Mouse (Mus musculus) R1 (cell line): ENCODE results near the gene Ahcy.
"Not testable (repeated sequence)": the region's sequence is repeated elsewhere in the genome, so short reads cannot be mapped to it uniquely, and the experiment has no call there.

ENCODE experiments used
- DNase-seq: peaks from one replicate; pipeline ENCODE4 v3.0.0-alpha.2; 2018; ENCODE audit warnings: low read depth, low spot score

The Ahcy gene

DNA sequence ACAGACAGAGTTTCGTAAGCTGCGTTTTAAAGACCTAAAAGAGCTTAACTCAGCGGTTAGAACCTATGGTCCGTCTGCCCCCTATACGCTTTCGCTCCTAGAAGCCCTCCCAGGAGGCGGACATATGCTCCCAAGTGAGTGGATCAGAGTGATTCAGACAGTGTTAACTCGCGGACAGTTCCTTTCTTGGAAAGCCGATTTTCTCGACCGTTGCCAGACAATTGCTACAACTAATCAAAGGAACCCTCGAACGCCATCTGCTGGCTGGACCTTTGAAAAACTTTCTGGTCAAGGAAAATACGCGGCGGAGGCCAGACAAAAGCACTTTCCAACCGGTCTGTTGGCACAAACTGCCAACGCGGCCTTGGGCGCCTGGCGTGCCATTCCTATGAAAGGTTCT lies 54.6 kb downstream of the Ahcy start:
- peak; percentile 87 for DNase-seq

DNA sequence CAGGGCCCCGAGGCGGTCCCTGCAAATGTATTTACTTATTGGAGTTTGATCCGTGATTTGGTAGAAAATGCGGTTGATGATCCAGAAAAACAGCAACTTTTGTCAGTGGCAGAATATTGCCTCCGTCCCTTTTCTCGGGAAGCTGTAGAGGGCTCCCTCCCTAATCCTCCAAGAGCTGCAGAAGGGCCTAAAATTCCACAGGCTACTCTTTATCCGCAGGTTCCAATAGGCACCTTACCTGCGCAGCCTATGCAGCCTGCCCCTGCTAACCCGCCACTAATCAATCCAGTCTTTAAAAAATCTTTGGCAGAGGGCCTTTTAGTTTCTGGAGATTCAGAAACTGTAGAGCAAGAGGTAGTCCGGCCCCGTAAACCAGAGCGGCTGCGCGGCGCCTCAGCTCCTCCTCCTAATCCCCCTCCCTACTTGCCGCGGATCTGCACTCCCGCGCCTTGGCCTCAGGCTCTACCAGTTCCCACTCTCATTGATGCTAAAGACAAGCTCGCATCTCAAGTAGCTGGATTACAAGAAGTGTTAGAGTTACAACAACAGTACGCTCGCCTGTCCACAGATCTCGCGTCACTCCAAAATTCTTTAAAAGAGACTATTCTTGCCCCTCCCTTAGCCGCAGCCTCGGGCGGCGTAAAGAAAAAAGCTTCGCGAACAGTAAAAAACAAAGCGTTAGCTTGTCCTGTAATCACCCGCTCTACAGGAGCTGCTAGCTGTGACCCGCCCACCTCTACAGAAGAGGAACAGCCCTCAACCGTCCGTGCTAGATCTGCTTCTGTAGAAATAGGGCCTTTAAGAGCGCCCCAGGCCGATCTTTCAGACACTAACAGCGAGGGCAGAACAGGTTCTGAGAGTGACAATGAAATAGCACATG lies 55.3 kb downstream of the Ahcy start:
- peak; percentile 82 for DNase-seq

DNA sequence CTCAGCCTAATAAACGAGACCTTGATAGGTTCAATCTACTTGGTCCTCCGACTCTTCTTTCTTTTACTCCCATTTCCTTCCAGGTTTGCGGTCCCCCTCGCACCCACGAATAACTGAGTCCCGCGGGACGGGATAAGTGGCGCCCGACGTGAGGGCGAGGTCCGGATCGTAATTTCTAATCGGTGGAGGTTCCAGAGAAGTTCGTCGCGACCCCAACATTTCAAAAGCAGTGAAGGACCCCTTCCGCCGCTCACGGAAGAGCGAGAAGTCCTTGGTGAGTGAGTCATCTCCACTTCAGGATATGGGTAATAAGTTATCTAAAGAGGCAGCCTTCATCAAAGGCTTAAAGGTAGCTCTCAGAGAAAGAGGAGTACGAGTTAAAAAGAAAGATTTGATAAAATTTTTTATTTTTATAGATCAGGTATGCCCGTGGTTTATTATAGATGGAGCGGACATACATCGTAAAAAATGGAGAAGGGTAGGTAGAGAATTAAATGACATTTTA lies 56.0 kb downstream of the Ahcy start, which contains the start of gene Gm14226:
Gene Gm14226 (plus strand): TSS at position 16 of the 505 bp plus-strand sequence.
- DNase-seq, result not testable (repeated sequence)

- not testable (repeated sequence) for DNase-seq
Observed at GRCm38 (mm10) chr2:155016751-155017150, 57.5 kb downstream of the Ahcy start.

DNA sequence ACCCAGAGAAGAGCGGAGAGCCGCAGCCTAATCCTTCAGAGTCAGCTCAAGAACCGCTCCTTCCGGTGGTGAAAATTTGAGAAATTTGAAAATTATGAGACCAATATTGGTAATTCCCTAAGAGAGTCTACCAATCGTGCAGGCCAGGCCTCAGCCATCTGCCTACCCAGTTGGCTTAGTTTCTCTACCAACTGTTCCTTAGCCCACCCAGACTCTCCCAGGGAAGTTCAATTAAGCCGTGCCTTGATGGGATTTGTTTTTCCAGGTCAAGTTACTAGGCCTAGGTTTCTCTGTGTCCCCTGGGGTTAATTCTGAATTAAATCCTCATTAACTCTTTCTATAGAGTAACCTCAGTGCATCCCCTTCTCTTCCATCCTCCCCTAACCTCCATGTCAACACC lies 61.3 kb downstream of the Ahcy start:
- no peak for DNase-seq

DNA sequence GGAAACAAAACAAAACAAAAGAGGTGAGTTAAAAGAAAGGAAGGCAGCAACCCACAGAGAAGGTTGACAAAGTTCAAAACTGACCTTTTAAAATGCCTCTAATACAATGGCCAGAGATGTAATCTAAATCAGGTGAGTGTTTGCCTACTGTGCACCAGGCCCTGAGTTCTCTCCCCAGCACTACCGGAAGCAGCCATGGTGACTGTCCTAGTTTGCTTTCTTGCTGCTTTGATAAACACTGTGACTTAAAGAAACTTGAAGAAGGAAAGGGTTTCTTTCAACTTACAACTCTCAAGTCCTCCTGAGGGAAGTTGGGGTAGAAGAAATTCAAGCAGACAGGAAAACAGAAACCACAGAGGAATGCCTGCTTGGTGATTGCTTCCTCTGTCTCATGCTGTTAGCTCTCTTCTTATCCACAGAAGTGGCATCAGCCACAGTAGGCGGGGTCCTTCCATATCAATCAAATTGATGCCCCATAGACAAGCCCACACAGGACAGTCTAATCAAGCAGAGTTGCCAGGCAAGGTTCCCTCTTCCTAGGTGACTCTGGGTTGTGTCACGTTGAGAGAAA lies 63.1 kb downstream of the Ahcy start:
- DNase-seq, result peak; percentile 62
